Mouse (Mus musculus): ENCODE measurements around the gene Aldh1a1.

The Aldh1a1 gene

DNA sequence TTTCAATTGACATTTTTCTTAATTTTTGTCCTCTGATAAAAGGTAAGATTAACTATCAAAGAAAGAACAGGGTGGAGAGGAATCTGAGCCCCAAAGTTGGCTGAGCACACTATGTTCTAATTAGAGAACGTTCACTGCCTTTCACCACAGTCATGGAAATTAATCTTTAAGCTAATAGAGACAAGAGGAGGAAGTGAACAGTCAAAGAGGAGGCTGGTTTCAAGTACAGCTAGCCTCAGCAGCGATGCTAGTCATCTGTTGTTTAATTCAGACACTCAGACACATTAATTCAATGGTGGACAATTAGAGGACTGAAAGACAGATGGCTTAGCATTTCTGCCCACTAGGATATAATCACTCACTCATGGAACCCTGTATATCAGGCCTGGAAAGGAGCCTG is 157.5 kb downstream of the Aldh1a1 start:
- DNase-seq (ENCODE audit: low spot score in 2 of 2): no peak

DNA sequence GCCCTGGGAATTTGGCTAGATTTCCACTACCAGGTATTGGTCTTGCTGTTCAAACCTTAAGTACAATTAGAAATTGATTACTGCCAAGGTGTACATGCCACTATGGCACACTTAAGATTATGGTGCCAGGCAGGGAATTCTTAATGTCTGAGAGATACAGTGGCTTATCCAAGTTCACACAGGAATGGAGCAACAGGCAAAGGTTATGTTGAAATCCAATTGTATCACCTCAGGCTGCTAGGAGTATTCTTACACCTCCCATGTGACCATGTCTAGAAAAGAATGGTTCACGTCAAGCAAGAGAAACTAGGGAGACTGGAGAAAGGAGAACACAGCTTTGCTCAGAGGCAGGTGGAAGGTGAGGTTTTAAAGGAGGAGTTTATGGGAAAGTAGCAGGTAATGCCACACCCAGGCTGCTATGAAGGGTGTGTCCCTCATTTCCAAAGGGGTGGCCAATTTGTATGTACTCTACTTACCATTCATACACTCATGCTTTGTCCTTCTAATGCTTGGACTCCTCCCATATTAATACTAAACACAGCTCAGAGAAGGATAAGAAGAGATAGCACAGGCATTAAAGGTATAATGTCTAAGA is 160.7 kb downstream of the Aldh1a1 start:
- no peak for DNase-seq (ENCODE audit: low spot score in 2 of 2)

DNA sequence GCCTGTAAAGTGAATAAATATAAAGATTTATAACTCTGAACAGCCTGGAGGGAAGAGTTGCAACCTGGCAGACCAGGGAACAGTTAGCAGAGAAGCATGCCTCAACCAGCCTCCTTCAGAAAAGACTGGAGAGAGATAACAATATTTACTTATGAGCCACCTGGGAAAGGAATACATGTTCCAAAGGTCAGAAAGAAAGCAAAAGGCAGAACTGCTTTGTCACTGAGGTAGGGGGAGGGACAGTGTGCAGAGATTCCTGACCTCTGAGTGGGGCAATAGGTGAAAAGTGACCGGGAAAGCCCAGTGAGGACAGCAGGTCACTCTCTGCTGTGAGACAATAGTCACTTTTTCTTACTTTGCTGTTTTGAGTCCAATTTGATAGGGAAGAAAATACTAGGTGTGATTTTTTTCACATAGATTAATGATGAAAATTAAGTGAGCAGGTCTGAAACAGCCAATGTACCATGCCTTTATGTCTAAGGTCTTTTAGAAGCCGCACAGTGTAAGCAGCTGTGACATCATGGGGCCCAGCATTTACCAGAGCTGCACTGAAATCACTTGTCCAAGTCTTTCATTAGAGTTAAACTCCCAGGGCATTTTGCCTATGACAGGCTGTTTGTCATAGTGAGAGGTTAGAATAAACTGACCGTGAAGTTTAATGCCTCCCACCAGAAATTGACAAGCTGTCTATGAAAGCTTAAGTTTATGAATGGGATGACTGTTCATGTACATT is 161.8 kb downstream of the Aldh1a1 start:
- DNase-seq (ENCODE audit: low spot score in 2 of 2): no peak

DNA sequence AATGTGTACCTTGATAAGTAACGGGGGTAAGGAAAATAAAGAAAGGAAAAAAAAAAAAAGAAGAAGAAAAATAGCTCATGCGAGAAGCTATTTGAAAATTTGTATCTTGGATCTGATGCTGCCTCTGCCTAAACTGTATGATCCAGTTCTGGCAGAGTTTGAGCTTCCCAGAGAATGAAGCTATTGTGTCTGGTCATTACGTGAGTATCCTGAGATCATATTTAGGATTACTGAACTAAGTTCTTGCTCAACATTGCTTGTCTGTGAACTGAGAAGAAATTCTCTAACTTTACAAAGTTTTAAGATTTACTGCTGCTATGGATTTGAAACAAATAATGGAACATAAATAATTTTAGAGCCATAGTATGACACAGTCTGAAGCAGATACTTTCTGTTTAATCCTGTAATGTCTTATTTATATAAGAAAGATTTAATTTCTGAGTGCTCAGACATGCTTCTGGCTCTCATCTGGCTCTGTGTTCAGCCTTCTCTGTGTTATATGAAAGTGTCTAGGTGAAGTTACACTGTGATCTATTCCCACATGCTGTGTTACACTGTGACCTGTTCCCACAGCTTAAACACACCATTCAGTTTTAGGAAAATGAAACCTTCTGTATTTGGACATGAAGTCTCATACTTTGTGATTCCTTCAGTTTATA is 185.3 kb downstream of the Aldh1a1 start:
- no peak for DNase-seq (ENCODE audit: low spot score in 2 of 2)

All from right cerebral cortex, postnatal 36 days (tissue).